Mouse (Mus musculus): ENCODE measurements around the gene Aif1. TPM values are rescaled to one million over a fixed set of nuclear protein-coding genes. Genes with fewer than 3 reads are reported as not detected.

Aif1 gene
- polyA plus RNA-seq, 1 experiment: 8.9 TPM

DNA sequence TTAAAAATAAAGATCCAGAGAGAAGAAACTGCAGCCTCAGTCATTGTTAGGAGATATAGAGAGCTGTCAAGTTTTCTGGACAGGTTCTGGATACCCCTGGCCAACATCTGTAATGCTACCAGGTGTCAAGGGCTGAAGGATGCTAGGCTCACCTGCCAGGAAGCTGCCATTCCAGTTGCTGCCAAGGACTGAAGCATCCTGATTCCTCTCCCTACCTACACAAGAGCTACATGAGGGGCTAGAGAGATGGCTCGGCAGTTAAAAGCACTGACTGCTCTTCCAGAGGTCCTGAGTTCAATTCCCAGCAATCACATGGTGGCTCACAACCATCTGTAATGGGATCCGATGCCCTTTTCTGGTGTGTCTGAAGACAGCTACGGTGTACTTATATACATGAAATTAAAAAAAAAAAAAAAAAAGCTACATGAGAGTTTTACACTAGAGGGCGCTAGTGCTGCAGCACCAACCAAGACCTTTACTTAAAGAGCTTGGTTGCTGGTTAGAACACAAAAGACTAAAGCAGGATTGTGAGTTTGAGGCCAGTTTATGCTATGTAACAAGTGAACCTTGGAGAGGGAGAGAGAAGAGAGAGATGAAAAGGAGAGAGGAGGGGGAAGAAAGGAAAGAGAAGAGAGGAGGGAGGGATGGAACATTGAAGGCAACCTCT lies 7.2 kb downstream of the Aif1 start:
- H3K4me1 ChIP-seq (replicated peaks; ENCODE audit: control insufficient read depth, insufficient read depth, low read length): peaks cover 25% of the 10 kb centered on the region
- no peak overlapping the region for H3K4me3 ChIP-seq (ENCODE audit: control insufficient read depth, insufficient read depth, low read length)
- H3K27me3 ChIP-seq (ENCODE audit: control insufficient read depth, insufficient read depth, low read length): no peaks in the 10 kb centered on the region
- no peak for DNase-seq
- no peak overlapping the region for H3K27ac ChIP-seq (ENCODE audit: control insufficient read depth, insufficient read depth, low read length)
- WGBS: 10% methylated on average over 4 of the region's 4 CpGs
- TF ChIP-seq CTCF (IDR thresholded peaks at IDR 0.05; ENCODE audit: borderline replicate concordance, control insufficient read depth, extremely low read depth, insufficient read depth, low read length, poor library complexity) (no peak), POLR2A (IDR thresholded peaks at IDR 0.05; ENCODE audit: control insufficient read depth, extremely low read depth, insufficient read depth, low read length, poor library complexity) (no peak)
- no peaks in the 10 kb centered on the region for H3K36me3 ChIP-seq (ENCODE audit: control insufficient read depth, insufficient read depth, low read length)

DNA sequence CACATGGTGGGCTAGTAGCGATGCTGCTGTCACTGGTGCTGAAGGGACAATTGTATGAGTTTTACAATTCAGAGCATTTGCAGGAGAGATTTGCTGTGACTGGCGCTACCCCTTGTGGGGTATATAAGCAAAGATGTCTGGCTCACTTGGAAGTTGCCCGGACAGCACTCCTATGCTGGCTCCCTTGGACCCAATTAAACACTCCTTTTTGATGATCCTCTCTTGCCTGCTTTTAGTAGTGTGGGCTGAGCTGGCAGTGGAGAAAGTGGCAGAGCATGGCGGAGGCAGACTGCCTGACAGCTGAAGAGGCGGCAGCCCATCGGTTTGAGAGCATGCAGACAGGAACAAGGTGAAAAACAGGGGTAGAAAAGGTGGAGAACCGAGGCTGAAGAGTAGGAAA lies 8.1 kb downstream of the Aif1 start:
- TF ChIP-seq POLR2A (IDR thresholded peaks at IDR 0.05; ENCODE audit: control insufficient read depth, extremely low read depth, insufficient read depth, low read length, poor library complexity) (no peak), CTCF (IDR thresholded peaks at IDR 0.05; ENCODE audit: borderline replicate concordance, control insufficient read depth, extremely low read depth, insufficient read depth, low read length, poor library complexity) (no peak)
- H3K36me3 ChIP-seq (ENCODE audit: control insufficient read depth, insufficient read depth, low read length): no peaks in the 10 kb centered on the region
- 91% methylated on average over 7 of the region's 7 CpGs for WGBS

DNA sequence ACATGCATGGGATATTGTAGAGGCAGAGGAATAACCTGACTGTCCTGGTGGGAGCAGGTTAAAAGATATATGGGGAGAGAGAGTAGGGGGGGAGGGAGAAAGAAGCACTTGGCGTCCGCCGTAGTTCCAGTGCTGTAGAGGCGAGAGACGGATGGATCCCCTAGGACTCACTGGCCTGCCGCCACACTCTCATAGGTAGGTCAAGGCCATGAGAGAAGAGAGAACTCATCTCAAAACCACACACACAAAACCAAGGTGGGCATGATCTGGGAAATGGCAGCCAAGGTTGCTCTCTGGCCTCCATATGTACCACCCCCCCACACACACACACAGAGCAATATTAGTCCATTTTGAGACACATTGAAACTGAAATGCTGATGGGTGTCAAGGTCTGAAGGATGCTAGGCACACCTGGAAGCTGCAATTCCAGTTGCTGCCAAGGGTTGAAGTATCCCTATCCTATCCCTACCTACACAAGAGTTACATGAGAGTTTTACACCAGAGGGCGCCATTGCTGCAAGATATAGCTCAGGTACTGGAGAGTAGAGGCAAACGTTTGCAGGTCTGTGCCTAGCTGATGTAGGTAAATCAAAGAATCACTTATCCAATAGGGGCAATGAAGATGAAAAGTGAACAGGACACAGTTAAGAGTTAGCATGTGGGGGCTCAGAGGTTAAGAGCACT lies 9.4 kb downstream of the Aif1 start:
- Histone ChIP-seq H3K36me3 (ENCODE audit: control insufficient read depth, insufficient read depth, low read length) (peaks cover 3% of the 10 kb centered on the region), H3K4me1 (replicated peaks; ENCODE audit: control insufficient read depth, insufficient read depth, low read length) (peaks cover 16% of the 10 kb centered on the region), H3K4me3 (ENCODE audit: control insufficient read depth, insufficient read depth, low read length) (no peak overlapping the region), H3K27me3 (ENCODE audit: control insufficient read depth, insufficient read depth, low read length) (no peaks in the 10 kb centered on the region), H3K27ac (ENCODE audit: control insufficient read depth, insufficient read depth, low read length) (no peak overlapping the region)
- peak; percentile 76 for DNase-seq
- WGBS: 70% methylated on average over 8 of the region's 8 CpGs
- TF ChIP-seq POLR2A (IDR thresholded peaks at IDR 0.05; ENCODE audit: control insufficient read depth, extremely low read depth, insufficient read depth, low read length, poor library complexity) (no peak), CTCF (IDR thresholded peaks at IDR 0.05; ENCODE audit: borderline replicate concordance, control insufficient read depth, extremely low read depth, insufficient read depth, low read length, poor library complexity) (no peak)

More for the DNA sequence above, 8.1 kb downstream of the Aif1 start:
- Histone ChIP-seq H3K4me3 (ENCODE audit: control insufficient read depth, insufficient read depth, low read length) (no peak overlapping the region), H3K27me3 (ENCODE audit: control insufficient read depth, insufficient read depth, low read length) (no peaks in the 10 kb centered on the region), H3K4me1 (replicated peaks; ENCODE audit: control insufficient read depth, insufficient read depth, low read length) (peaks cover 22% of the 10 kb centered on the region), H3K27ac (ENCODE audit: control insufficient read depth, insufficient read depth, low read length) (no peak overlapping the region)
- no peak for DNase-seq

DNA sequence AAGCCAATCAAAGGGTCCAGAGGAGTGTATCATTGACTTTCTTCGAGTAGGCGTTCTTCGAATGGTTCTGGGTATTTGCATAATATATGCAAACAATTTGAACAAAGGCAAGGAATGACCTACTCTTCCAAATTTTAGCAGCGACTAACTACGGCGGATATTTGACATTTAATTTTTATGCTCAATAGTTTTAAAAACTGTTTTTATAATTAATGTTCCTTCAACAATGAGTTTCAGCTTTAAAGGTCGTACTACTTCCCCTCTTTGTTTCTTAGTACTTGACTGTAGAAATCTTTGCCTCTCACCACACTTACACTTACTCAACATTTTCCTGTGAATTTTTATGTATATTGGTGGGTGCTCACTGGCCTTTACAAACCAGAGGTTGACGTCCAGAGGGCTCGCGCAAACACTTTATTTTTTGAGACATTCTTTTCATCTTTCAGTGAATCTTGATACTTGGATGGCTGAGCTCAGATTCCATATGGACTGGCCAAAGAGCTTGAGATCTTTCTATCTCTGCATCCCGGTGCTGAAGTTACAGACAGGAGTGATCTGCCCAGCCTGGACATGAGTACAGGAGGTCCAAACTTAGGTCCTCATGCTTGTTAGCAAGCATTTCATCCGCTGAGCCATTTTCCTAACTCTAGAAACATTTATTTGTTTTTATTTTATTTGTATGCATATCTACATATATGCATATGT lies 10.3 kb downstream of the Aif1 start:
- H3K4me1 ChIP-seq (replicated peaks; ENCODE audit: control insufficient read depth, insufficient read depth, low read length): peaks cover 16% of the 10 kb centered on the region
- H3K27ac ChIP-seq (ENCODE audit: control insufficient read depth, insufficient read depth, low read length): peak overlapping the region; percentile 94
- WGBS: 24% methylated on average over 12 of the region's 12 CpGs

DNA sequence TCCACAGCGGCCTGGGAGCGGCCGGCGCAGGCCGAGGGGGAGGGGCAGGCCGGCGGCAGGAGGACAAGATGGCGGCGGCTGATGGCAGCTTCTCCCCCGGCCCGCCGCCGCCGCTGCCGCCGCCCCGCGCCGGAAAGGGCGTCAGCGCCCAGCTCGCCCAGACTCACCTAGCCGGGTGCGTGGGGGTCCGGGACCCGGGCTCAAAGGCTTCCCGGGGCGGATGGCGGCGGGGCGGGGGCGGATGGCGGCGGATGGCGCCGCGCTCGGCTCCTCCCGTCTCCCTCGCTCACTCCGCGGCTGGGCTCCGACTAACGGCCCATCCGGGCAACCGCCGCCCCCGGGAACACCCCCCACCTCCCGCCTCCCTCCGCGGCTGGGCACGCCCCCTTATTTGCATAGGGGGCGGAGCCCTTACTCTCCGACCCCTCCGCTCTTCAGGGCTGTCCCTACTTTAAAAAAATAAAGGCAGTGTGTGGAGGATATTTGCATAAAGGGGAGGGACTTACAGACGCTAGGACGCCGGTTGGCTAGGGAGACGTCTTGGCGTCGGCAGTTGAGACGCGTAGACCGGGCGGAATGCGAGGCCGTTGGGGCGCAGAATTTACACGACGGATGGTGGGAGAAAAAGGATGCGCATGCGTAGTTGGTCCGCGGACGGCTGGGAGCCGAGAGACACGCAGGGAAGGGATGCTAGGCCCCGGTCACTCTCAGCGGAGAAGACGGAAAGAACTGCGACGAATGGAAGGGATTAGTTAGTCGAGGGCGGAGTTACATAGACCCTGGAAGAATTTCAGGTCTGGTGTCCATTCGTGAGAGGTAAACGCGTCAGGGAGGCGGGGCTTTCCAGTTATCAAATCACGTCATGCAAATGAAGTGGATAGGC lies 11.1 kb downstream of the Aif1 start, which contains the start of gene Prrc2a:
Prrc2a (minus strand) TSS at position 330 of the 883 bp plus-strand sequence.
- TF ChIP-seq CTCF (IDR thresholded peaks at IDR 0.05; ENCODE audit: borderline replicate concordance, control insufficient read depth, extremely low read depth, insufficient read depth, low read length, poor library complexity) (0 out of 2 replicates have a peak, but pooled peaks have one; percentile 58), POLR2A (IDR thresholded peaks at IDR 0.05; ENCODE audit: control insufficient read depth, extremely low read depth, insufficient read depth, low read length, poor library complexity) (peak; percentile 32)
- peak; percentile 96 for DNase-seq
- H3K4me3 ChIP-seq (ENCODE audit: control insufficient read depth, insufficient read depth, low read length): peak within 1 kb of the TSS; percentile 93
- WGBS: under 1% methylated on average over 87 of the region's 89 CpGs
- peaks cover 16% of the 10 kb centered on the region for H3K4me1 ChIP-seq (replicated peaks; ENCODE audit: control insufficient read depth, insufficient read depth, low read length)
- H3K27ac ChIP-seq (ENCODE audit: control insufficient read depth, insufficient read depth, low read length): peak within 1 kb of the TSS; percentile 94
- peaks cover 20% of the 10 kb centered on the region for H3K36me3 ChIP-seq (ENCODE audit: control insufficient read depth, insufficient read depth, low read length)
- no peaks in the 10 kb centered on the region for H3K27me3 ChIP-seq (ENCODE audit: control insufficient read depth, insufficient read depth, low read length)

More for the DNA sequence above, 10.3 kb downstream of the Aif1 start:
- no peak for DNase-seq
- Histone ChIP-seq H3K27me3 (ENCODE audit: control insufficient read depth, insufficient read depth, low read length) (no peaks in the 10 kb centered on the region), H3K4me3 (ENCODE audit: control insufficient read depth, insufficient read depth, low read length) (peak overlapping the region; percentile 93), H3K36me3 (ENCODE audit: control insufficient read depth, insufficient read depth, low read length) (peaks cover 12% of the 10 kb centered on the region)
- TF ChIP-seq POLR2A (IDR thresholded peaks at IDR 0.05; ENCODE audit: control insufficient read depth, extremely low read depth, insufficient read depth, low read length, poor library complexity) (no peak), CTCF (IDR thresholded peaks at IDR 0.05; ENCODE audit: borderline replicate concordance, control insufficient read depth, extremely low read depth, insufficient read depth, low read length, poor library complexity) (no peak)

All from thymus, adult 2 months (tissue).